Mouse (Mus musculus): ENCODE data around the gene Smcr8.
"Not testable (repeated sequence)": the region's sequence is repeated elsewhere in the genome, so short reads cannot be mapped to it uniquely, and the experiment has no call there.

- not testable (repeated sequence) for TF ChIP-seq CTCF (IDR thresholded peaks at IDR 0.05; ENCODE audit: control insufficient read depth, insufficient read depth, insufficient replicate concordance, low read depth, low read length); POLR2A (IDR thresholded peaks at IDR 0.05; ENCODE audit: control insufficient read depth, low read depth, low read length)
These were observed 34.3 kb downstream of the Smcr8 start, which contains the start of gene Shmt1 for GRCm38 (mm10) chr11:60811618-60812017.

Data from testis, adult 2 months (tissue).